Mouse (Mus musculus) limb, embryonic 13.5 days (tissue): Measurements from ENCODE around the gene Phlpp1. TPM values are rescaled to one million over a fixed set of nuclear protein-coding genes. Genes with fewer than 3 reads are reported as not detected.
"Not testable (repeated sequence)": the region's sequence is repeated elsewhere in the genome, so short reads cannot be mapped to it uniquely, and the experiment has no call there.

ENCODE experiments used
- ATAC-seq: fragments of 200-750 bp; cut with Nextera tagmentation; 2 replicates; pipeline ENCODE4 v1.8.0; 2017; ENCODE audit warnings: low read depth, moderate number of reproducible peaks, moderate TSS enrichment; ENCODE audit not compliant: low FRiP score
- H3K27ac ChIP-seq: fragments of 300-500 bp; sonication (generic); 2 replicates; pipeline ENCODE4 v1.5.1; 2015; ENCODE audit warnings: inconsistent platforms, mild to moderate bottlenecking, moderate library complexity
- H3K27me3 ChIP-seq: fragments of 300-500 bp; sonication (generic); 2 replicates; pipeline ENCODE4 v1.6.1; 2015; ENCODE audit warnings: mild to moderate bottlenecking, inconsistent platforms
- H3K36me3 ChIP-seq: fragments of 300-500 bp; sonication (generic); 2 replicates; pipeline ENCODE4 v1.6.1; 2015; ENCODE audit warnings: inconsistent platforms, mild to moderate bottlenecking, moderate library complexity
- H3K4me1 ChIP-seq: fragments of 300-500 bp; sonication (generic); 2 replicates; pipeline ENCODE4 v1.6.1; 2015; ENCODE audit warnings: inconsistent platforms
- H3K4me2 ChIP-seq: fragments of 300-500 bp; sonication (generic); replicated peaks from 2 replicates; pipeline ENCODE4 v1.6.1; 2015; ENCODE audit warnings: inconsistent platforms, mild to moderate bottlenecking, moderate library complexity
- H3K4me3 ChIP-seq: fragments of 300-500 bp; sonication (generic); 2 replicates; pipeline ENCODE4 v1.5.1; 2015; ENCODE audit warnings: moderate library complexity, mild to moderate bottlenecking, inconsistent platforms
- H3K9ac ChIP-seq: fragments of 300-500 bp; sonication (generic); 2 replicates; pipeline ENCODE4 v1.6.1; 2015; ENCODE audit warnings: mild to moderate bottlenecking, inconsistent platforms
- H3K9me3 ChIP-seq: fragments of 300-500 bp; sonication (generic); 2 replicates; pipeline ENCODE4 v1.6.1; 2016; ENCODE audit warnings: inconsistent platforms
- WGBS: fragments of 180-500 bp; shearing (Covaris S2); methylation state at CpG from one replicate; pipeline ENCODE4 v1.1.7; 2015; 5-methylcytosine and 5-hydroxymethylcytosine counted together
- polyA plus RNA-seq: library from polyadenylated mRNA; unstranded; fragments of >200 nt; fragmentation: Nextera tagmentation; extraction: Ambion mirVana; gene quantifications from 2 replicates; pipeline ENCODE4 v1.2.1, GENCODE M21; 2015

Gene Phlpp1
- polyA plus RNA-seq, 1 experiment from 2014 or later: 3.7 TPM

DNA sequence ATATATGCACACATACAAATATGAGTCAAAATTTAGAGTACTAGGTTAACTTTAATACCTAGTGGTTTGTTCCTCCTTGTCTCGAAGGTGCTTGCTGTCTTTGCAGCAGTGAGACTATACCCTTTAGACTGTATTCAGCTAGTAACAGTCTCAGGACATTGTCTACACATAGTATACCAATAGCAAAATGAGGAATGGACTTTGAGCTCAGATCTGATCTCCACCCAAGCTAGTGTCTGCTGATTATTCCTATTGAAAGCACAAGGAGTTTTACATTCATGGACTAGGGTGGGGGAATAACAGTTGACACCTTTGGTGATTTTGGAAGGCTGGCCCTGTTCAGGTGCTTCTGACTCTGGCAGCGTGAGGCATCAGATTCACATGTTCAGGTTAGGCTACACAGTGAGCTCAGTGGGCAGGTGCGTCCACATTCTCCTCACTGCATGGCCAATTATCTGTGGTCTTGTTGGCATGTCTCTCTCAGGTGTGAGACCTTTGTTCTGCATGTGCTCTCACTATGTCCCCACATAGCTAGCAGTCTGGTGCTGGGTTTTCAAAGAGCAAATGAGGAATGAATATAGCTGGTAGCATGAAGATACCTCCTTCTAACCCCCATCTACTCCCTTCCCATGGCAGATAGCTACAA is 138.0 kb downstream of the Phlpp1 start:
- 96% methylated on average over 3 of the region's 3 CpGs for WGBS
- H3K4me1 ChIP-seq: no peaks in the 10 kb centered on the region
- no peaks in the 10 kb centered on the region for H3K27me3 ChIP-seq
- no peak overlapping the region for H3K9ac ChIP-seq
- H3K4me3 ChIP-seq: no peak overlapping the region
- no peak overlapping the region for H3K4me2 ChIP-seq
- H3K36me3 ChIP-seq: no peaks in the 10 kb centered on the region
- no peak overlapping the region for H3K27ac ChIP-seq
- no peak for ATAC-seq
- no peaks in the 10 kb centered on the region for H3K9me3 ChIP-seq

DNA sequence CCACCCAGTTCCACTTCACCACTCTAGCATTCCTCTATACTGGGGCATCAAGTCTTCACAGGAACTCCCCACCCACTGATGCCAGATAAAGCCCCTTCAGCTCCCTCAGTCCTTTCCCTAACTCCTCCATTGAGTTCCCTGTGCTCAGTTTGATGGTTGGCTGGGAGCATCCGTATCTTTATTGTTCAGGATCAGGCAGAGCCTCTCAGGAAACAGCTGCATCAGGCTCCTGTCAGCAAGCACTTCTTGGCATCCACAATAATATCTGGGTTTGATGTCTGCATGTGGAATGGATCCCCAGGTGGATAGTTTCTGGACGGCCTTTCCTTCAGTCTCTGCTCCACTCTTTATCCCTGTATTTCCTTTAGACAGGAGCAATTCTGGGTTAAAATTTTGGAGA is 138.7 kb downstream of the Phlpp1 start:
- no peak overlapping the region for H3K9ac ChIP-seq
- H3K9me3 ChIP-seq: no peaks in the 10 kb centered on the region
- 61% methylated on average over 2 of the region's 2 CpGs for WGBS
- H3K36me3 ChIP-seq: no peaks in the 10 kb centered on the region
- no peak for ATAC-seq
- no peak overlapping the region for H3K4me2 ChIP-seq
- no peaks in the 10 kb centered on the region for H3K27me3 ChIP-seq
- H3K4me1 ChIP-seq: no peaks in the 10 kb centered on the region
- H3K27ac ChIP-seq: no peak overlapping the region
- no peak overlapping the region for H3K4me3 ChIP-seq

DNA sequence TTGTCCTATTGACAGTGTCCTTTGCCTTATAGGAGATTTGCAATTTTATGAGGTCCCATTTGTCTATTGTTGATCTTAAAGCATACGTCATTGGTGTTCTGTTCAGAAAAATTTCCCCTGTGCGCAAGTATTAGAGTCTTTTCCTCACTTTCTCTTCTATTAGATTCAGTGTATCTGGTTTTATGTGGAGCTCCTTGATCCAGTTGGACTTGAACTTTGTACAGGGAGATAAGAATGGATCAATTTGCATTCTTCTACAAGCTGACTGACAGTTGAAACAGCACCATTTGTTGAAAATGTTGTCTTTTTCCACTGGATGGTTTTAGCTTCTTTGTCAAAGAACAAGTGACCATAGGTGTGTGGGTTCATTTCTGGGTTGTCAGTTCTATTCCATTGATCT is 140.3 kb downstream of the Phlpp1 start:
- not testable (repeated sequence) for ATAC-seq, H3K27me3 ChIP-seq, H3K36me3 ChIP-seq, H3K9me3 ChIP-seq, H3K4me3 ChIP-seq, H3K27ac ChIP-seq, H3K9ac ChIP-seq, H3K4me1 ChIP-seq, H3K4me2 ChIP-seq
- WGBS: 88% methylated on average over 2 of the region's 2 CpGs

DNA sequence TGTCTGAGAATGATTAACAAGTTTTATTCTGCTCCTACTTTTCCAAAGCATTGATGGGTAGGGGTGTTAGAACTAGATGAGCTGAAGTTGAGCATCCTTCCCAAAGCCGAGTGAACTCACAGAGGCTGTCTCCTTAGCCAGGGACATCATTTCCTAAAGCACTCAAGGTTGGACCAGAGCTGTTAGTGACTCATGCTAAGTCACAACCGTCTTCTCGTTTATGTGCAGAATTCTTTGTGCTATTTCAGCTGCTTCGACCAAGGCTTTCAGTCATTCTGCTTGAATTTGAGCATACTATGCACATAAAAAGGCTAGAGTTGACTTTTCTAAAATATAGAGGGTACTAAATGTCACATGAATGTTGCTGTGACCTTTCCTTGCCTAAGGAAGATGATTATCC is 142.9 kb downstream of the Phlpp1 start:
- Histone ChIP-seq H3K4me3 (no peak overlapping the region), H3K4me1 (peaks cover 6% of the 10 kb centered on the region; the same call in 1 of the 2 replicates), H3K27ac (no peak overlapping the region), H3K9ac (no peak overlapping the region), H3K9me3 (no peaks in the 10 kb centered on the region), H3K27me3 (no peaks in the 10 kb centered on the region), H3K36me3 (no peaks in the 10 kb centered on the region), H3K4me2 (no peak overlapping the region)
- no peak for ATAC-seq
- 85% methylated on average over 4 of the region's 4 CpGs for WGBS

DNA sequence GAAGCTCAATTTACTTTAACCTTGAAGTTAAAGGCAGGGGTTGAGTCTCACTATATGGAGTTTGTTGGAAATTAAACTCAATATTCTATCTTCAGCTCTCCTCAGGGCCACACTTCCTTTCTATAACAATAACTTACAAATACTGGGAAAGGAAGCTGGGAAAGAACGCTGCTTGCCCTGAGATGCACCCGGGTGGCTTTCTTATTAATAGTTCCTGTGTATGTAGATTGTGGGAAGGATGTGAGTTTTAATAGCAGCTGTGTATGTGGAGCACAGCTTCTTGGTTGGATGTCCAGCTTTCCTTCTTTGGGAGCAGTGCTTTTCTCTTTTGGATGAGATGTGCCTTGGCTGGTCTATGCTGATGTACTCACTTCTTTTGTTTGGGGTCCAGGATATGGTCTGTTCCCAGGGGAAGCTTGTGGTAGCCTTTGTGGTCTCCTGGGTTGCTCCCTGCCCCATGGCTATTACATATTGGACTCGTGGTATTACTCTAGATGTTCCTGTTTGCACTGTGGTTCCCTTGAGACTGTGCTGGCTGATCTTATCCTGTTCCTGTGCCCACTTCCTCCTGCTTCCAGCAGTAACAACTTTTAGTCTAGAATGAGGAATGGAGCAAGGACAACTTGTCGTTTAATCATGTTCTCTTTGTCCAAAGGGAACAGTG is 145.2 kb downstream of the Phlpp1 start:
- 75% methylated on average over 4 of the region's 4 CpGs for WGBS
- Histone ChIP-seq H3K4me3 (no peak overlapping the region), H3K36me3 (no peaks in the 10 kb centered on the region), H3K4me2 (no peak overlapping the region), H3K9ac (no peak overlapping the region), H3K27me3 (no peaks in the 10 kb centered on the region), H3K4me1 (peaks cover 6% of the 10 kb centered on the region; the same call in 1 of the 2 replicates), H3K9me3 (no peaks in the 10 kb centered on the region), H3K27ac (no peak overlapping the region)
- ATAC-seq: no peak

DNA sequence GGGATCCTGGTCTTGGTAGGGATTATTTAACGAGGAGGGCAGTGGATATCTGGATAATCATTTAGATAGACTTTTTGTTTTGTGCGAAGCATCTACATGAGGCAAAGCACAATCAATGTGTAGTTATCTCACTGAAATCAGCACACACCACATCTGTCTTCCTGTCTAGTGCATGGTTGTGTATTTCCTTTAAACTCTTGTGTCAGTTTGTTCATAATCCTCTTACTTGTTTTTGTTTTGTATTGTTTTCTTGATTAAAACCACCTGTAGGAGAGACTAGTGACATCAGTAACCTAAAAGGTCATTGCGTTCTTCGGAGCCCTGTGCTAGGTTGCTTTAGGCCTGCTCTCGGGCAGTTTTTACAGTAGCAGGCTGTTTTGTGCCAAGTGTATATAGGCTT is 146.8 kb downstream of the Phlpp1 start:
- Histone ChIP-seq H3K27me3 (no peaks in the 10 kb centered on the region), H3K4me1 (peaks cover 6% of the 10 kb centered on the region; the same call in 1 of the 2 replicates), H3K9ac (no peak overlapping the region), H3K9me3 (no peaks in the 10 kb centered on the region), H3K27ac (no peak overlapping the region), H3K4me2 (no peak overlapping the region), H3K4me3 (no peak overlapping the region), H3K36me3 (no peaks in the 10 kb centered on the region)
- WGBS: 75% methylated on average over 5 of the region's 5 CpGs
- ATAC-seq: no peak

DNA sequence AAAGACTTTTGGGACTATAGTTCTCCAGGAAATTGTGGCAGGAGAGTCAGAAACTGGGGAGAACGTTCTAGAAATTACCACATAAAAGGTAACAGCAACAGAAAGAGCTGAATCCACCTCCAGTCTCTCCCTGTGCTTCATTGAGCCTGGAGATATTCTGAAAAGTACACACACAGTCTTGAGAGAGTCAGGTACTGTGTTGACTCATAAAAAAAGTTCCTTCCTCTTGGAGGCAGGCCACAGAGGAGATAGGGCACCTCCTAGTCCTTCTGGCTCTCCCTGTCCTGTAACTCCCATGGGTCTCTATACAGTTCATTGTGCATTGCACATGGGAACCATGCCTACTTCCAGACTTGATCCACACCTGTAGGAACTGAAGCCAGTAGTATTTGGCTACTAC is 149.0 kb downstream of the Phlpp1 start:
- Histone ChIP-seq H3K9ac (no peak overlapping the region), H3K27ac (no peak overlapping the region), H3K4me2 (no peak overlapping the region), H3K36me3 (no peaks in the 10 kb centered on the region), H3K4me3 (no peak overlapping the region), H3K27me3 (no peaks in the 10 kb centered on the region), H3K4me1 (peaks cover 6% of the 10 kb centered on the region; the same call in 1 of the 2 replicates), H3K9me3 (no peaks in the 10 kb centered on the region)
- WGBS: 88% methylated on average over 1 of the region's 1 CpGs
- no peak for ATAC-seq

DNA sequence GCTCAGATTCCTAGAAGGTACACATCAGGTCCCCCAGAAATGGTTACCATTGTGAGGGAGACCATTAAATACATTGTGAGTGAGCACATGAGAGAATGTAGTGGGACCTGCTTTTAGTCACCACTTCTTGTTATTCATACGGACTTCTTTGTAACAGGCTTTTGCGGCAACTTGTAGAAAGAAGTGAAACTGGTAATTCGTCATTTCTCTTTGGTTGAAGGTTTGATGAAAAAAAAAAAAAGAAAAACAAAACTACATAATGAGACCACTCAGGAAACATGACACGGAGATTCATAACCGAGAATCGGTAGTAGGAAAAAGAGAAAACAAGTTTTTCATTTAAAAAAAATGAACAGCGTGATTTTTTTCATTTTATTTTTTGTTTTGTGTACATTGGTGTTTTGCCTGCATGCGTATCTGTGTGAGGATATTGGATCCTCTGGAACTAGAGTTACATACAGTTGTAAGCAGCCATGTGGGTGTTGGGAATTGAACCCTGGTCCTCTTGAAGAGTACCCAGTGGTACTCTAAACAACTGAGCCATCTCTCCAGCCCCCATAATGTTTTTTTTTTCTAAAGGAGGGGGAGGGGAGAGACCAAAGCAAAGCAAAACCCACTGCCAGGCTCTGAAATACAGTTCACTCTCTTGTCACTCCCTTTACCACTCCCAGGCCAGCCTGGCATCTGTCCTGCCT is 150.0 kb downstream of the Phlpp1 start:
- Histone ChIP-seq H3K9ac (no peak overlapping the region), H3K27me3 (no peaks in the 10 kb centered on the region), H3K27ac (no peak overlapping the region), H3K4me3 (no peak overlapping the region), H3K4me2 (no peak overlapping the region), H3K9me3 (no peaks in the 10 kb centered on the region), H3K4me1 (peaks cover 6% of the 10 kb centered on the region; the same call in 1 of the 2 replicates), H3K36me3 (no peaks in the 10 kb centered on the region)
- whole genome bisulfite sequencing: 87% methylated on average over 8 of the region's 8 CpGs
- no peak for ATAC-seq

DNA sequence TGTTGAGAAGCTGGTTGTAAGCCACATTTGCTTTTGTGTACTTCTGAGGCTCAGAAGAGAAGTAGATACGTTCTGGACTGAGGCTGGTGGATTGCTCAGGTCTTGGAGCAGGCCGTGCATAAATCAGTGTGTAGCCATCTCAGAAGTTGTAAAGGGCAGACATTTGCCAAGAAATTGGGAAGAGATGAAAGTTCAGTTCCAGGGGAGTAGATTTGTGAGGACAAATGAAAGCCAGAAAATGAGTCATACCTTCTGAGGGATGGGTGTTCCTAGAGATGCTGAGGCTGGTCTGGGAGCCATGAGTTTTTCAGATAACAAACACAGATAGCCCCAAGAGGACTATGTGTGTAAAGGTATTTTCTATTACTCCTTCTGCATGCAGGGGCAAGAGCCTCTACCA is 155.1 kb downstream of the Phlpp1 start:
- no peak for ATAC-seq
- no peaks in the 10 kb centered on the region for H3K27me3 ChIP-seq
- no peaks in the 10 kb centered on the region for H3K4me1 ChIP-seq
- H3K4me3 ChIP-seq: no peak overlapping the region
- H3K27ac ChIP-seq: no peak overlapping the region
- no peak overlapping the region for H3K4me2 ChIP-seq
- no peaks in the 10 kb centered on the region for H3K9me3 ChIP-seq
- no peaks in the 10 kb centered on the region for H3K36me3 ChIP-seq
- WGBS: 74% methylated on average over 2 of the region's 2 CpGs
- H3K9ac ChIP-seq: no peak overlapping the region

DNA sequence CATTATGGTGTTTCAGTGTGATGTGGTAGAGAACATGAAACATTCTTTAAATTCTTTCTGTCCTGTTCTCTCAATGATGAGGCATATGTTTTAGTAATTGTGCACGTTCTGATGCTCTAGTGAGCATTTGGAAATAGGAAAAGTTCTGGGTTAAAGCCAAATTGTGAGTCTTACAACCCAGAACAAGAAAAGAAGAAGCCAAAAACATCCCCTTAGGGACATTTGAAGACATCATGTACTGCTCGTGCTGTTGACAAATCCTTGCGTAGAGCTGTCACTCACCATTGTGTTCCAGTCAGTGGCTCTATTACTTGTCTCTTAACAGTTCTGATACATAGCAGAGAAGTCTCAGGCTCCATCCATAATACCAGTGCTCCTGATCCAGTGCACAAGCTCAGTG is 170.5 kb downstream of the Phlpp1 start:
- WGBS: 87% methylated on average over 3 of the region's 3 CpGs
- Histone ChIP-seq H3K4me1 (no peaks in the 10 kb centered on the region), H3K27me3 (no peaks in the 10 kb centered on the region), H3K9me3 (no peaks in the 10 kb centered on the region), H3K36me3 (peaks cover 36% of the 10 kb centered on the region), H3K9ac (no peak overlapping the region), H3K4me3 (no peak overlapping the region), H3K27ac (no peak overlapping the region), H3K4me2 (no peak overlapping the region)
- ATAC-seq: no peak

DNA sequence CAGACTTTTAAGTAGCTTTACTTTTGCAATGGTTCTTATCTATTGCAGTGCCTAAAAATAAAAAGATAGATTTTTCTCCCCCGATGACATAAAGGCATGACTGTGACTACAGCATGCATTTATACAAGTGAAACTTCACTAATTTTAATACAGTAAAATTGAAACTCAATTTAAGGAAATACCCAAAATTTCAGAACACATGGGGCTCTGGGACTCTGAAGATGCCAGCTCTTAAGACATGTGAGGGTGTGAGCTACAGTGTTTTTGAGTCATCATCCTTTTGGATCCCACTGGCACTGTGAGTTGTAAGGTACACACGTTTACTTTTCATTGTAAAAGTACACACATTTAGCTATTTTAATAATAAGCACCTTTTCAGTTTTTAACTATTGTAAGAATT is 173.7 kb downstream of the Phlpp1 start:
- Histone ChIP-seq H3K4me3 (no peak overlapping the region), H3K9me3 (no peaks in the 10 kb centered on the region), H3K27ac (no peak overlapping the region), H3K4me1 (no peaks in the 10 kb centered on the region), H3K4me2 (no peak overlapping the region), H3K27me3 (no peaks in the 10 kb centered on the region), H3K9ac (no peak overlapping the region), H3K36me3 (peaks cover 31% of the 10 kb centered on the region)
- no peak for ATAC-seq
- WGBS: 90% methylated on average over 2 of the region's 2 CpGs

DNA sequence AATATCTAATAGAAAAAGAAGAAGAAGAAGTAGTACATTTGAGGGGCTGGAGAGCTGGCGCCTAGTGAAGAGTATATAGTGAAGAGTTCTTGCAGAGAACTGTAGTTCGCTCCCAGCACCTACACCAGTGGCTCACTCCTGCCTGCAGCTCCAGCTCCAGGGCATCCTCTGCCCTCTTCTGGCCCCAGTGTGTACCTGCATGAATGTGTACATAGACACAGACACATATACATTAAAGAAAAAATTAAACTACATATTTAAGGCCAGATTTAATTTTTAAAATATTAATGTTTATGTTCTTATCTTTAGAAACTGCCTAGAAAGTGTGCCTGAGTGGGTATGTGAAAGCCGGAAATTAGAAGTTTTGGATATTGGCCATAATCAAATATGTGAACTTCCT is 175.2 kb downstream of the Phlpp1 start:
- ATAC-seq: no peak
- H3K4me3 ChIP-seq: no peak overlapping the region
- H3K27me3 ChIP-seq: no peaks in the 10 kb centered on the region
- no peak overlapping the region for H3K27ac ChIP-seq
- no peak overlapping the region for H3K9ac ChIP-seq
- no peaks in the 10 kb centered on the region for H3K4me1 ChIP-seq
- H3K36me3 ChIP-seq: peaks cover 34% of the 10 kb centered on the region
- WGBS: 91% methylated on average over 3 of the region's 3 CpGs
- H3K9me3 ChIP-seq: no peaks in the 10 kb centered on the region
- no peak overlapping the region for H3K4me2 ChIP-seq
